Mouse (Mus musculus) CD8-positive naive resting alpha-beta T cell, adult 2 months (primary cell): ENCODE data around the gene Fkrp.

Source experiments
- DNase-seq, 2 experiments: peaks; one replicate each; pipeline ENCODE4 v3.0.0; 2022; ENCODE audit warnings: low read depth in 2 of 2, low spot score in 2 of 2

Gene Fkrp

DNA sequence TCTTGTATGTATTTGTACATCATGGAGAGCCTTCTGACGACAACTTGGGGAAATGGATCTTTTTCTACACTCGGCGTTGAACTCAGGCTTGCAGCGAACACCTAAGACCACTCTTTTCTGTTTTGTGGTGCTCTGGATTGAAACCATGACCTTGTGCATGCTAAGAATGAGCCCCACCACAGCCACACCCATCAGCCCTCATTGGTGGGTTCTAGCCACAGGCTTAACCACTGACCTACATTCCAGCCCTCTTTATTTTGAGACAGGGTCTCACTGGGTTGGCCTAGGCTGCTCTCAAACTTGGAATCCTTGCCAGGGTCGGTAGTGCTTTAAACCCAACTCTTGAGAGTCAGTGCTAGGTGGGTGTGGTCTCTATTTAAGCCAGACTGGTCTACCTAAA, 21.6 kb downstream of the Fkrp start:
- no peak for DNase-seq

DNA sequence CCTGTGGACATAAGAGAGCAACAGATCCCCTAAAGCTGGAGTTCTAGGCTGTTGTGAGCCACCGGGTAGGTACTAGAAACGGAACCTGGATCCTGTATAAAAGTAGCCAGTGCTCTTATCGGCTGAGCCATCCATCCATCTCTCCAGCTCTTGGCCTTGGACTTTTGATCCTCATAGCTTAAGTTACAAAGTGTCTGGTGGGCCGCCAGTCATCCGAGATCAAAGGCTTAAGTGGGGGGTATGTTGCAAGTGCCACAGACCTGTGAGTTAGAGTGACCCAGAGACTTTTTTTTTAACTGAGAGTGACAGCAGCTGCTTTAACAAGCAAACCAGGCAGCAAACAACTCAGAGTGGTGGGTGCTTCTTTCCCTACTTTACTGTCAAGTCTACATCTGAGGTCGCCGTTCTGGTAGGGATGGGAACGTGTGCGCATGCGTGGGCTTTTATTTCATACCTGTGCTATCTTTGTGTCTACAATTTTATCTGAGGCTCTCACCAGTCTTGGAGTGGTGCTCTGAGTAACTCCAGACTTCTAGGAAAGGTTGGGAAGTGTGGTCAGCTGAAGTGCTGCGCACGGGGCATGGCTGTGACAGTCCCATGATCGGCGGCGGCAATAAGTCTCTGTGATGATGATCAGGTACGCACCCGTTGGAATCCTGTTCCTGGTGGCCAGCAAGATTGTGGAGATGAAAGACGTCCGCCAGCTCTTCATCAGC, 23.4 kb downstream of the Fkrp start:
- DNase-seq, result no peak

DNA sequence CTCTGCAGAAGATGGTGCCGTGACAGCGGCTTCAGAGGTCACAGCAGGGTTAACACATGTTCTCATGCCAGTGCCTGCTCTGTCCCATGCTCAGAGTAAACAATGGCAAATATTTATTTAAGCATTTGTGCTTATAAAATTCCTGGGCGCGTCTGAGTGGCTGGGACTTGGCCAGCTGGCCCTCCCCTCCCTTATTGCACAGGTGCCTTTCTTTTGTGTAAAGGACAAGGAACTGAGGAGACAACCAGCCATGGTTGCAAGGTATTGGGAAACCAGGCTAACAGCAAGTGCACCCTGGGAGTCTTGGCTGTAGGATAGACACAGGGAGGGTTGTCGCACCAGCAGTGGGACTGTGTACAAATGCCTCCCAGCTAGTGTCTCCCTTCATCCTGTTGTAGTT, 24.2 kb downstream of the Fkrp start:
- no peak for DNase-seq

DNA sequence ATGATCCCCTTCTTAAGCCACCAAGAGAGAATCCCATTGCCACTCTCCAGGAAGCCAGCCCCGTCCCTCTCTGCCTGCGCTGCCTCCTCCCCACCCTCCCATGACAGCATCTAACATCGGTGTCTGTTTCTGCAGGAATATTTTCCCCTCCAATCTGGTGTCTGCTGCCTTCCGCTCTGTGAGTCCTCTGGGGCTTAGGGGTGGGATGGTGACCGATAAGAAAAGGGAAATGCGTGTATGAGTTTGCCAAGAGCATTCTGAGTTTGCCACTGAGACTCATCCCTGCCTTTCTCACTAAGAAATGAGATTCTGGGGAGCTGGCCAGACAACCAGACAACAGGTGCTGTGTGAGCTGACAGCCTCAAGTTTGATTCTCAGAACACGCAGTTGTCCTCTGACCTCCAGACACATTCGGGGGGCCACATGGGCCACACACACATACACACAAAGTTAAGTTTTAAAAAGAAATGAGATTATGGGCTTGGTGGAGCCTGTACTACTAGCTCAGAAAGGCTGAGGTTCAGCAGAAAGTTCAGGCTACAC, 30.9 kb downstream of the Fkrp start:
- DNase-seq, result no peak

DNA sequence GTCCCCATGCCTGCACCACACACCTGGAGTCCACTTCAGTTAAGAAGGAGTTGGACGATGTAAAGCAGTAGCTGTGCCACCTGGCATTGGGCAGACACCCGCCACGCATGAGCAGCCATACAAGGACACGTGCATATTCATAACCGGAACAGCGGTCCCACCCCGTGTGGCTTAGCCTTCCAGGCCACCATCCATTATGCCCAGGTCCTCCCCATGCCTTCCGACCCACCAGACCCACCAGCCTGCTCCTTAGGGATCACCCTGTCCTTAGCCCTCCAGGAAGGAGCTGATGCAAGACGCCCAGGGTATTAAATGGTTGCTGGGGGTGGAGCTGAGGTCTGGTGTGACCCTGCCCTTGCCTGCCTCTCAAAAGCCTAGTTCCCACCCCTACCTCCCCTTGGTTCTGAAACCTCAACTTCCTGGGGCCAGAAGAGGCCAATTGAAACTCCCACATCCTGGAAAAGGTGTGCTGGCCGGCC, 32.0 kb downstream of the Fkrp start:
- no peak for DNase-seq

DNA sequence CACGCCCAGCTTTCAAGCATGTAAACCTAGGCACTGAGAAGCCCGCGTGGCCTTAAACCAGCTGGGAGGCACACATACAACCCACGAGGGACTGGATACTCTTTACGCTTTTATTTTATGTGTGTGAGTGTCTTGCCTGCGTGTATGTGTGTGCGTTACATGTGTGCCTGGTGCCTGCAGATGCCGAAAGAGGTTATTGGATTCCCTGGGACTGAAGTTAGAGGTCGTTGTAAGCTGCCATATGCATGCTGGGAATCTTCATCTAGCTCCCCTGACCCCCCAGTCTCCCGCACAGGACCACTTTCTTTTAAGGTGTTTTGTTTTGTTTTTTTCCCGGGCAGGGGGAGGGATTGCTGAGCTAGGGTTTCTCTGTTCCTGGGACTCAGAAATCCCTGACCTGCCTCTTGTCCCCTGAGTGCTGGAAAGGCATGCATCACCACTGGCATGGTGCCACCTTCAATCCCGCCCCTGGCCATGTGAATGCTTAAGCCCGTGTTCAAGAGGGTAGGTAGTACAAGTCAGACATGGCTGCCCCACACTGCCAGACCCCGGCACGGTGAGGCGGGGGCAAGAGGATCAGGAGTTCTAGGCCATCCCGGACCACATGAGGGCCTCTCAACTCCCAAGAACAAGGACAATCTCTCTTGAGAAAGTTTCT, 32.6 kb downstream of the Fkrp start:
- no peak for DNase-seq

DNA sequence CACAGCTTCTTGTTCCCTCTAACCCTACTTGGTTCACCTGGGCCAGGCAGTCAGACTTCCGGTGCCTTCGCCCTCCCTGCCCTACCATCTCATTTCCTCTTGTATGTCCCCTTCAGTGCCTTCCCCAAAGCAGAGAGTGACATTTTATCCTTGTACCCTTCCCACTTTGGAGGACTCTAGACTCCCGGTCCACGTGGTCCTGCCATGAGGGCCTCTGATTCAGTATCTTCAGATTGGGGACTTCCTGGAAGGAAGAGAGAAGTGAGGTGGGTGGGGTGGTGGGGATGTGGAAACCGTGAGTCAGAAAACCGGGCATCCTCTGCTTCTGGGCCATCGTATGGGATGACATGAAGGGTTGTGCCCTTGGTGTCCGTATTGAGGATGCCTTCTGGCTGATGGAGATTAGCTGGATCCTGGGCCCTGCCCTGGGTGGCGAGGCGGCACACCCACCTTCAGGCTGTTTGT, 33.3 kb downstream of the Fkrp start:
- peak in 1 of 2 experiments; percentile 28 for DNase-seq

DNA sequence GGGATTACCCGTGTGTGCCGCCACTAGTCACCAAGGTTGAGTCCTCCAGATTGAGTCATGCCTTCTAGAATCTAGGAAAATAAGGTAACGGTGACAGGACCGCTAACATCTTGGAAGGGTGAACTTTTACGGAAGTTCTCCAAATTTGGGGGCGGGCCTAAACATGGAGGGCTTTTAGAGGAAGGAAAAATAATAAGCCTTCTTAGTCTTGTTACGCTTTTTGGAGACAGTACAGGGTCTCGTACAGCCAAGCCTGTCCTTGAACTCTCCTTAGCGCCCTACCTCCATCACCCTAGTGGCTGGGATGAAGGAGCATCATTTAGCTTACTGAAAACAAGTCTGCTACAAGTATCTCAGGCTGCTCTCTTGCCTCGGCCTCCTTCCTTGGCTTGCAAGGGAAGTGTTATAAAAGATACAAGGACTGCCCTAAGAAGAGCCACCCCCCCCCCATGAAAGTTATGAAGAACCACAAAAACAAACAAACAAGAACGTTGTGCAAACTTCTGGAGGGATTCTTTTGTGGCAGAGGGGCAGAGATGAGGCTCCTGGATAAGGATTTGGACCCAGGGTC, 33.9 kb downstream of the Fkrp start:
- DNase-seq, result no peak

DNA sequence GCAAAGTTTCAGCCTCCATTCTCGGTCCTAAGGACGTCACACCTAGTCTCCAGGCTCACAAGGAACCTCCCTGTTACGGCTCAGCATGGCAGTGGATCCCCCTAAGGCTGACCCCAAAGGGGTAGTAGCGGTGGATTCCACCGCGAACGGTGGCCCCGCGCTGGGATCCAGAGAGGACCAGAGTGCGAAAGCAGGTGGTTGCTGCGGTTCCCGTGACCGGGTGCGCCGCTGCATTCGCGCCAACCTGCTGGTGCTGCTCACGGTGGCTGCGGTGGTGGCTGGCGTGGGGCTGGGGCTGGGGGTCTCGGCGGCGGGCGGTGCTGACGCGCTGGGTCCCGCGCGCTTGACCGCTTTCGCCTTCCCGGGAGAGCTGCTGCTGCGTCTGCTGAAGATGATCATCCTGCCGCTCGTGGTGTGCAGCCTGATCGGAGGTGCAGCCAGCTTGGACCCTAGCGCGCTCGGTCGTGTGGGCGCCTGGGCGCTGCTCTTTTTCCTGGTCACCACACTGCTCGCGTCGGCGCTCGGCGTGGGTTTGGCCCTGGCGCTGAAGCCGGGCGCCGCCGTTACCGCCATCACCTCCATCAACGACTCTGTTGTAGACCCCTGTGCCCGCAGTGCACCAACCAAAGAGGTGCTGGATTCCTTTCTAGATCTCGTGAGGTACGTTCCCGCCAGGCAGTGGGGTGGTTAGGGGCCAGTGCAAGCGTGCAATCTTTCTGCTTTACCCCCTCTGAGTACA, 34.5 kb downstream of the Fkrp start:
- peak in 1 of 2 experiments; percentile 21 for DNase-seq

DNA sequence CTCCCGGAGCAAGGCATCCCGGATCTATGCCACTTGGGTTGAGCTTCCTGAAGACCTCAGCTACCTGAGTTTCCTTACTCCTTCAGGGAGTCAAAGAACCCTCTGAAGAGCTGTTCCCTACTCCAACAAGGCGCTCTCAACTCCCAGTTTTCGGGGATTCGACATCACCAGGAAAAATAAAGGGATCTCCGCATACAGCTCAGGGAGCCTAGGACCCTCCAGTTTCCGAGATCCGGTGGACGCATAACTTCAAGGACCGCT, 35.0 kb downstream of the Fkrp start:
- DNase-seq, result no peak

DNA sequence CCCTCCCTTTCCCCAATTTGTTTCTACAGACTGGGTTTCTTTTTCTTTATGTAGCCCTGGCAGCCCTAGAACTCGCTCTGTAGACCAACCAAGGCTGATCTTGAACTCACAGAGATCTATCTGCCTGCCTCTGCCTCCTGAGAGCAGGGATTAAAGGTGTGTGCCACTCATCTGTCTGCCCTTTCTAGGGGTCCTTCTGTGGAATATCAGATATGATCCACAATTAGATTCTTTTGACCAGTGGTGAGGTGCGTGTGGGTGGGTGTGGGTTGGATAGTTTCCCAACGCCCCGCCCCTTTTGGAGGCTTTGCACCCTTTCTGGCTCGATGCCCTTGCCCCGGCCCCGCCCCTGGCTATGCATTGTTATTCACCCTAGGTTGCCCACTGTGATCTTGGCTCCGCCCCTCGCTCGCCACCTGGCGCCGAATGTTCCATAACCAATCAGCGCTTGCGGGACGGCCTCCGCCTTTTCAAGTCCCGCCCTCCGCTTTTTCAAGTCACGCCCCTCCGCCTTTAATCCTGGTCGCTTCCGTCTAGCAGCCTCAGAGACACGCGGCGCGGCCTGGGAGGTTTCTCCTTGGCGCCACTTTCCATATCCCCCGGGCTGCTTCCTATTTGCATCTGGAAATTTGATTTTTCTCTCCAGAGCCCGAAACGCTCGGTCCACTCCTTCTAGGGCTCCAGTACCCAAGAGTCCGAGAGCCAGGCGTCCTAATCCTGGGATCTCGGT, 35.5 kb downstream of the Fkrp start, which contains the start of gene Slc1a5:
Gene Slc1a5, plus strand, starts transcription at position 516 of the 730 bp plus-strand sequence.
- DNase-seq, result peak; percentile 88 to 92

DNA sequence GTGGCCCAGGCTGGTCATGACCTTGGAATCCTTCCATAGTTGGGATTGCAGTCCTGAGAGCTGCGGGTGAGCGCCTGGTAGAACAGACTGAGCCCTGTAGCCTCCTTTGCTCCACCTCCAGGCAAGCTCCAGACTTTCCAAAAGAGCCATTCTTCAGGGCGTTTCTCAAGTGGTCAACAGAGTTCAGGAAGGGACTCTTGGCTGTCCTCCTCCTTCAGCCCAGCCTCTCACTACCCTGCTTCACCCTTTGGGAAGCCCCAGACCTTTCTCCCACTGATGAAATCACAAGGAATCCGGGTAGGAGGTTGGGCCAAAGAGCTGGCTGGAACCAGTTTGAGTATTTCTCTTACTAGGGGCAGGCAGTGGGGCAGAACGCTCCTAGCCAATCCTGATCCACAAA, 36.5 kb downstream of the Fkrp start:
- DNase-seq, result no peak

DNA sequence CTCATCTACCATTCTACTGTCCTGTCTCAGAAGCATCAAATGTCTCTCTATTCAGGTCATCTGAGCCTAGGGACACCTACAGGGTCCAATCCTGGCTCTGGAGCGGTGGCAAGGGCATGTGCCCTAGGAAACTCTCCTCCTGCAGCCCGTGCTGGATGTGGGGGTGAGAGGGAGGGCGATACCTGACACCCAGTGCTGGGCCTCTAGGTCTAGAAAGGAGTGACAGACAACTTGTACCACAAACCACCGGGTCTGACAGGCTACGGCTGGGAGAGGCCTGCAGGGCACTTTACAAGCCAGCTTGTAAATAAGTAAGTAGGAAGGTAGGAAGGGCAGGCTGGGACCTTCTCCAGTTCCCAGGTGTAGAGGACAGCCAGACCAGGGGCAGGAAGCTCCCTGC, 40.6 kb downstream of the Fkrp start:
- no peak for DNase-seq

DNA sequence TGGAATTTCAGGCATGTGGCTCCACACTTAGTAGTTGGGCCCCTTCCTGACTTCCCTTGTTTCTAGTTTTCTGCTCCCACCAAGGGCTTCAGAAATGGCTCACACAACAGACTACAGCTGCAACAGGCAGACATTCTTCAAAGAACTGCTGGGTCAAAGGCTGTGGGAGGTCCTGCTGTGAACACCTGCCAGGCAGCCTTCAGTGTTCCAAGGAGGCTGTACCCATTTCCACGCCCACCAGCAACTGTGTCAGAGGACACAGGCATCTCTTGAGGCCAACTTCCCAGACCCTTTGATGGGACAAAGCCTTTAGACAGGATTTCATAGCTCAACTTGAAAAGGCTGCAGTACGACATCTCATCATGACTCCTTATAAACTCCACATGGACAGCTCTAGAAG, 50.1 kb downstream of the Fkrp start:
- no peak for DNase-seq

DNA sequence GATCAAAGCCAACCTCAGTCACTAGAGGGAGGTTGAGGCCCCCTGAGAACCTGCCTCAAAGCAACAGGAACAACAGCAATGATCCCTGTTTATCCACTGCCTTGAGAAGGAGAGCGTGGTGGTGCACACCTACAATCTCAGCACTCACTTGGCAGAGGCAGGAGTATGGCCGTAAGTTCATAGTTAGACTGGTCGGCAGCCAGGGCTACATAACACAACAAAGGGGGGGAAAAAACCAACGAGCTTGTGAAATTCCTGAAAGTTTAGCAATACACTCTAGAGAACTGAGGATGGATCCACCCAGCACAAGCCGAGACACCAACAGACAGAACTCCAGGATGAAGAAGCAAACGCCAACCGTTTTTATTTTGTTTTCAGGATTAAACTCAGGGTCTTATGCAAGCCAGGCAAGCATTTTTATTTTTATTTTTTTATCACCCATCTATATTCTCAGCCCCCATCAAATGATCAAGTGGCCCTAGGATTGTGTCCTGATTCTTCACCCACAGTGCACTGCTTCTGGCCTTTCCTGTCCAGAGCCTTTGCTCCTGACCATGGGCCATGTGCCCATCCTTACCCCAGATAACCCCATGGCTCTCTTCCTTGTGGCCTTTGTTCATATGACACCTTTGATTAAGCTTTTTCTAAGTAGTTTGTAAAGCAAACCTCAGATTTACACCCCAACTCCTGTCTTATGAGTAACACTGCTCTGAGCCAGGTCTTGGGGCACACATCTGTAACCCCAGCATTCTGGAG, 52.9 kb downstream of the Fkrp start:
- DNase-seq, result no peak

DNA sequence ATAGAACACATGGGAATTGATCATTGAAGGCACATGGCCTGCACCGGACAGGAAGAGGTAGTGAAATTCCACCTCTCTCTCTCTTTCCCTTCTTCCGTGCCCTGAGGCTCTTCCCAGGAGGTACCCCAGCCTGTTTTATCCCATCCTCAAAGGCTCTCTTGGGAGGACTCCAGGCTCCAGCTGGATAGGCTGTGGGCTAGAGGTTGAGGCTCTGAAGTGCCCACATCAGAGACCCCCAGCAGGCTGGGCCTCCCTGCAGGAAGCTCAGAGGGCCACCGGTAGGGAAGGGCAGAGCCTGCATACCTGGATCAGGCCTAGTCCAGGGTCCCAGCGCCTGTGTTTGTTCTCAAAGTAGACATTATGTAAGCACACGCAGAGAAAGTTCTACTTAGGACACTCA, 54.9 kb downstream of the Fkrp start:
- DNase-seq, result no peak

DNA sequence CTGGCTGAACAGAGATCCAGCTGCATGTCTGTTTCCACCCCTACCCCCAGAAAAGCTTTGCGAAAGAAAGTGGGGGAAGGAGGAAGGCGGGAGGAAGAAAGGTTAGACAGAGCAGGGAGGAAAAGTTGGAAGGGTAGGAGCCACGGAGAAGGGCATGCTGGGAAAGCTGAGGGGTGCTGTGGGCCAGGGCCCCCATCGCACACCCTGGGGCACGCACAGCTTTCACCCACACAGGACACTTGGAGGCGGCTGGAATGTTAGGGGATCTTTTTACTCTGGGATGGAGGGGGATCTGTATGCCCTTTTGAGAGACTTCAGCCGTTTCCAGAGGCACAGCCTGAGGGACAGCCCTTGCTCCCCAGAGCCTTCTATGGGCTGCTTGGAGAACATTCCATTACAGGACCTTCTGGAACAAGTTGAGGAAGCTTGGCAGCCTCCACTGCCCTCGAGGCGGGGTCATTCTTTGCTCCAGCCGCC, 55.5 kb downstream of the Fkrp start:
- DNase-seq, result no peak

DNA sequence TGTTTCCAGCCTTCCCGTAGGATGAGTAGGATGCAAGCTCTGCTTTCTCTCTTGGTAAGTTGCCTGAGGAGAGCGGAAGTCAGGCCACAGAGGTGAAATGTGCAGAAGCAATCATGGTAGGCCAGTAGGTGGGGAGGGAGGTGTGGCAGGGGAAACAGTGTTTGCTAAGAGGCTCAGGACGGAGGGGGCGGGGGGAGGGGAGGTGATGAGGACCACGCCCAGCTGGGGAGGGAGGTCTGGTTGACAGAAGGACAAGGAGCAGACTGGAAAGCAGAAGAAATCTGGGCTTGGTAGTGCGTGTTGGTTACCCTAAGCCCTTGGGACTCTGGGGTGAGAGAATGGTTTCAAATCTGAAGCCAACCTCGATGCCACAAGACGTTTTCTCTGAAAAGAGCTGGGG, 56.2 kb downstream of the Fkrp start:
- no peak for DNase-seq
